Mouse (Mus musculus) kidney, embryonic 14.5 days (tissue): ENCODE results near the gene Txnrd3. TPM values are rescaled to one million over a fixed set of nuclear protein-coding genes. Genes with fewer than 3 reads are reported as not detected.

Experiments used
- ATAC-seq: fragments of 200-750 bp; cut with Nextera tagmentation; 2 replicates; pipeline ENCODE4 v1.8.0; 2017; ENCODE audit warnings: moderate number of reproducible peaks, mild to moderate bottlenecking, moderate TSS enrichment, moderate library complexity; ENCODE audit not compliant: low FRiP score, low TSS enrichment
- H3K27ac ChIP-seq: fragments of 300-500 bp; sonication (generic); 2 replicates; pipeline ENCODE4 v1.5.1; 2014; ENCODE audit warnings: low read depth, mild to moderate bottlenecking, low read length, moderate library complexity, mixed read lengths
- H3K27me3 ChIP-seq: fragments of 300-500 bp; sonication (generic); 2 replicates; pipeline ENCODE4 v1.6.1; 2014; ENCODE audit warnings: mild to moderate bottlenecking, low read length; ENCODE audit not compliant: control insufficient read depth, insufficient read depth
- H3K36me3 ChIP-seq: fragments of 300-500 bp; sonication (generic); 2 replicates; pipeline ENCODE4 v1.6.1; 2014; ENCODE audit warnings: low read length, mixed read lengths; ENCODE audit not compliant: control insufficient read depth, insufficient read depth
- H3K4me1 ChIP-seq: fragments of 300-500 bp; sonication (generic); 2 replicates; pipeline ENCODE4 v1.6.1; 2014; ENCODE audit warnings: low read length, mixed read lengths; ENCODE audit not compliant: control insufficient read depth, insufficient read depth
- H3K4me2 ChIP-seq: fragments of 300-500 bp; sonication (generic); replicated peaks from 2 replicates; pipeline ENCODE4 v1.6.1; 2014; ENCODE audit warnings: low read depth, mild to moderate bottlenecking, low read length
- H3K4me3 ChIP-seq: fragments of 300-500 bp; sonication (generic); 2 replicates; pipeline ENCODE4 v1.5.1; 2014; ENCODE audit warnings: mild to moderate bottlenecking, low read length
- H3K9ac ChIP-seq: fragments of 300-500 bp; sonication (generic); 2 replicates; pipeline ENCODE4 v1.6.1; 2014; ENCODE audit warnings: low read depth, mild to moderate bottlenecking, low read length, moderate library complexity
- H3K9me3 ChIP-seq: fragments of 300-500 bp; sonication (generic); 2 replicates; pipeline ENCODE4 v1.6.1; 2016; ENCODE audit warnings: low read length; ENCODE audit not compliant: control insufficient read depth
- WGBS: fragments of 180-500 bp; shearing (Covaris S2); extraction: QIAGEN DNeasy Blood & Tissue Kit; methylation state at CpG from one replicate; pipeline ENCODE4 v1.1.7; 2014; 5-methylcytosine and 5-hydroxymethylcytosine counted together
- polyA plus RNA-seq: library from polyadenylated mRNA; unstranded; fragments of >200 nt; fragmentation: Nextera tagmentation; extraction: Ambion mirVana; gene quantifications from 2 replicates; pipeline ENCODE4 v1.2.1, GENCODE M21; 2014

The Txnrd3 gene
- polyA plus RNA-seq, 1 experiment from 2014 or later = 21.0 TPM

GRCm38 (mm10) chr6:89662521-89662920, 18.7 kb downstream of the Txnrd3 start:
- no peaks in the 10 kb centered on the region for H3K9me3 ChIP-seq
- no peak for ATAC-seq

GRCm38 (mm10) chr6:89665155-89665554, 21.4 kb downstream of the Txnrd3 start:
- Histone ChIP-seq H3K9ac (no peak overlapping the region), H3K27me3 (no peaks in the 10 kb centered on the region), H3K27ac (no peak overlapping the region), H3K36me3 (peaks cover 3% of the 10 kb centered on the region; the same call in 1 of the 2 replicates), H3K4me1 (no peaks in the 10 kb centered on the region), H3K9me3 (no peaks in the 10 kb centered on the region), H3K4me2 (no peak overlapping the region), H3K4me3 (no peak overlapping the region)
- no peak for ATAC-seq
- whole genome bisulfite sequencing = 72% methylated on average over 8 of the region's 8 CpGs

More at GRCm38 (mm10) chr6:89662521-89662920, 18.7 kb downstream of the Txnrd3 start:
- no peak overlapping the region for H3K4me3 ChIP-seq
- no peak overlapping the region for H3K9ac ChIP-seq
- H3K27ac ChIP-seq = no peak overlapping the region
- WGBS = 89% methylated on average over 3 of the region's 3 CpGs
- no peak overlapping the region for H3K4me2 ChIP-seq
- H3K4me1 ChIP-seq = no peaks in the 10 kb centered on the region
- no peaks in the 10 kb centered on the region for H3K27me3 ChIP-seq
- no peaks in the 10 kb centered on the region; the same call in 1 of the 2 replicates for H3K36me3 ChIP-seq

- H3K4me1 ChIP-seq = no peaks in the 10 kb centered on the region
- 63% methylated on average over 7 of the region's 7 CpGs for WGBS
- no peak overlapping the region for H3K4me3 ChIP-seq
- no peak for ATAC-seq
- no peak overlapping the region for H3K4me2 ChIP-seq
- H3K9me3 ChIP-seq = no peaks in the 10 kb centered on the region
- no peaks in the 10 kb centered on the region for H3K27me3 ChIP-seq
- H3K9ac ChIP-seq = no peak overlapping the region
- no peak overlapping the region for H3K27ac ChIP-seq
- peaks cover 3% of the 10 kb centered on the region; the same call in 1 of the 2 replicates for H3K36me3 ChIP-seq
Observed at GRCm38 (mm10) chr6:89665667-89666066, 21.9 kb downstream of the Txnrd3 start.

GRCm38 (mm10) chr6:89666976-89667375, 23.2 kb downstream of the Txnrd3 start:
- no peaks in the 10 kb centered on the region for H3K27me3 ChIP-seq

GRCm38 (mm10) chr6:89669556-89669955, 25.8 kb downstream of the Txnrd3 start:
- 96% methylated on average over 6 of the region's 6 CpGs for WGBS
- H3K4me1 ChIP-seq = no peaks in the 10 kb centered on the region
- no peak for ATAC-seq
- H3K9me3 ChIP-seq = no peaks in the 10 kb centered on the region
- no peak overlapping the region for H3K9ac ChIP-seq
- no peaks in the 10 kb centered on the region for H3K27me3 ChIP-seq
- peaks cover 3% of the 10 kb centered on the region; the same call in 1 of the 2 replicates for H3K36me3 ChIP-seq
- H3K27ac ChIP-seq = no peak overlapping the region
- no peak overlapping the region for H3K4me2 ChIP-seq
- H3K4me3 ChIP-seq = no peak overlapping the region

More at GRCm38 (mm10) chr6:89666976-89667375, 23.2 kb downstream of the Txnrd3 start:
- no peak for ATAC-seq
- Histone ChIP-seq H3K27ac (no peak overlapping the region), H3K36me3 (peaks cover 3% of the 10 kb centered on the region; the same call in 1 of the 2 replicates), H3K4me1 (no peaks in the 10 kb centered on the region), H3K4me2 (no peak overlapping the region), H3K9me3 (no peaks in the 10 kb centered on the region), H3K4me3 (no peak overlapping the region), H3K9ac (no peak overlapping the region)
- 89% methylated on average over 3 of the region's 3 CpGs for WGBS

- Histone ChIP-seq H3K36me3 (peaks cover 3% of the 10 kb centered on the region; the same call in 1 of the 2 replicates), H3K27me3 (no peaks in the 10 kb centered on the region), H3K9ac (no peak overlapping the region), H3K4me2 (no peak overlapping the region), H3K4me3 (no peak overlapping the region), H3K4me1 (no peaks in the 10 kb centered on the region), H3K9me3 (no peaks in the 10 kb centered on the region), H3K27ac (no peak overlapping the region)
- ATAC-seq = no peak
- WGBS = 80% methylated on average over 6 of the region's 6 CpGs
Observed at GRCm38 (mm10) chr6:89671431-89671830, 27.6 kb downstream of the Txnrd3 start.

- 89% methylated on average over 7 of the region's 7 CpGs for WGBS
- H3K9ac ChIP-seq = no peak overlapping the region
- no peak overlapping the region for H3K4me2 ChIP-seq
Observed at GRCm38 (mm10) chr6:89672641-89673040, 28.9 kb downstream of the Txnrd3 start.

GRCm38 (mm10) chr6:89673135-89673780, 29.5 kb downstream of the Txnrd3 start:
- Histone ChIP-seq H3K9me3 (no peaks in the 10 kb centered on the region), H3K27me3 (no peaks in the 10 kb centered on the region), H3K4me1 (no peaks in the 10 kb centered on the region), H3K4me2 (no peak overlapping the region), H3K27ac (no peak overlapping the region), H3K9ac (no peak overlapping the region), H3K36me3 (peaks cover 3% of the 10 kb centered on the region; the same call in 1 of the 2 replicates), H3K4me3 (no peak overlapping the region)
- no peak for ATAC-seq
- 88% methylated on average over 11 of the region's 11 CpGs for WGBS

More at GRCm38 (mm10) chr6:89672641-89673040, 28.9 kb downstream of the Txnrd3 start:
- Histone ChIP-seq H3K27me3 (no peaks in the 10 kb centered on the region), H3K4me1 (no peaks in the 10 kb centered on the region), H3K27ac (no peak overlapping the region), H3K4me3 (no peak overlapping the region), H3K9me3 (no peaks in the 10 kb centered on the region), H3K36me3 (peaks cover 3% of the 10 kb centered on the region; the same call in 1 of the 2 replicates)
- ATAC-seq = no peak

GRCm38 (mm10) chr6:89678522-89678921, 34.7 kb downstream of the Txnrd3 start:
- Histone ChIP-seq H3K9me3 (no peaks in the 10 kb centered on the region), H3K27me3 (no peaks in the 10 kb centered on the region), H3K36me3 (no peaks in the 10 kb centered on the region; the same call in 1 of the 2 replicates), H3K4me1 (no peaks in the 10 kb centered on the region), H3K27ac (no peak overlapping the region), H3K4me3 (no peak overlapping the region), H3K4me2 (no peak overlapping the region), H3K9ac (no peak overlapping the region)
- 85% methylated on average over 4 of the region's 4 CpGs for WGBS
- ATAC-seq = no peak
